Mouse (Mus musculus) activated CD4-positive, CD25-positive, alpha-beta regulatory T cell, adult 4 months (primary cell): ENCODE data around the gene Nxph4. TPM values are rescaled to one million over a fixed set of nuclear protein-coding genes. Genes with fewer than 3 reads are reported as not detected.

Experiments used
- ATAC-seq: one replicate; pipeline ENCODE4 v1.8.0; 2017
- polyA plus RNA-seq, 2 experiments: library from polyadenylated mRNA; unstranded; fragments of 100-300 nt; shearing (Covaris generic); gene quantifications; one replicate each; pipeline ENCODE4 v1.2.1; 2017

Nxph4 gene
- polyA plus RNA-seq, 2 experiments from 2014 or later = not detected

DNA sequence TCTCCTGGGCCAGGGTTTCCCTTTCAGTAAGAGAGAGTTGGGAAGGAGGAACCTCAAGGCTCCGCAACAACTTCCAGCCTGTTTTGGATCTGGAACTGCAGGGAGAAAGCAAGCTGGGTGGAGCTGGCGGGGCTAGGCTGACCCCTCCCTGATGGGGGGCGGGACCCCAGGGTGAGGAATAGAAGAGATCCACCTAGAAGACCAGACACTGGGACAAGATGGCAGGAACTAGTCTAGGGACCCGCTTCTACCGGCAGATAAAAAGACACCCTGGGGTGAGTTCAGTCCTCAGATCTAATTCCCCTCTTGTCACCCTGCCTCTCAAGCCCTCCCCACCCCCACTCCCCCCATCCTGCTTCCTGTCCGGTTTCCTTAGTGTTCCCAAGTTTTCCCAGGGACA is 19.6 kb downstream of the Nxph4 start, which contains the start of gene Ndufa4l2:
Ndufa4l2 (plus strand) TSS at position 204 of the 400 bp plus-strand sequence.
- ATAC-seq = no peak

- no peak for ATAC-seq
Observed at GRCm38 (mm10) chr10:127514111-127514698, 20.2 kb downstream of the Nxph4 start.

- ATAC-seq = no peak
Observed at GRCm38 (mm10) chr10:127513501-127514091, 20.8 kb downstream of the Nxph4 start.

DNA sequence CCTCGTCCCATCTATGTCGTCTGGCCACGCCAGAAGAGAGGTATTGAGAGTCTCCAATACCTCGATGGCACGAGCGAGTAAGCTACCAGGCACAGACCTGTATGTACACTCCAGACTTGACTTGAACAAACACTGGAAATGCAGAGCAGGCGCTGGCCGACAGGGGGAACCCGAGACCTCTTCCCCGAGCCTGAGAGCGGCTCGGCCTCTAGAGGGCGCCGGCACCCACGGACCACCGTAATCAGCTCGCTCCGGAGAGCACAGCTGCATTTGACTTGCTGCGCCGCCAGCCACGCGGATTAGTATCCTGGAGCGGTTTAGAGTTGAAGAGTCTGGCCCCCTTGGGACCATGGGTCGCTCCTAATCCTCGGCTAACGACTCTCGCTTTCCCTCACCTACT is 21.5 kb downstream of the Nxph4 start:
- ATAC-seq = peak; percentile 79

DNA sequence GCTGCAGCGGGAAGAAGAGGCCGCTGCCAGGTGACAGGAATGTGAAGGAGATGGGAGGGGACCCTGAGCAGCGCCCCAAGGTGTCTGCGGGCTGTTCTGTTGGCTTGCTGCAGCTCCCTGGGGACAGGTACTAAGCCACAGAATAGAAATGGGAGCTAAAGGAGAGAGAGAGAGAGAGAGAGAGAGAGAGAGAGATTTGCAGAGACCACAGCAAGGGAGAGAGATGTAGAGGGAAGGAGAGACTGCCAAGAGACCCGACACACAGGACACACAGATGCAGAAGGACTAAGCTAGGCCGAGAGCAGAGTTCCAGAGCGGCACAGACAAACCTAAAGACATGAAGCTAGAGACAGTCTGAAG is 22.1 kb downstream of the Nxph4 start:
- ATAC-seq = no peak

DNA sequence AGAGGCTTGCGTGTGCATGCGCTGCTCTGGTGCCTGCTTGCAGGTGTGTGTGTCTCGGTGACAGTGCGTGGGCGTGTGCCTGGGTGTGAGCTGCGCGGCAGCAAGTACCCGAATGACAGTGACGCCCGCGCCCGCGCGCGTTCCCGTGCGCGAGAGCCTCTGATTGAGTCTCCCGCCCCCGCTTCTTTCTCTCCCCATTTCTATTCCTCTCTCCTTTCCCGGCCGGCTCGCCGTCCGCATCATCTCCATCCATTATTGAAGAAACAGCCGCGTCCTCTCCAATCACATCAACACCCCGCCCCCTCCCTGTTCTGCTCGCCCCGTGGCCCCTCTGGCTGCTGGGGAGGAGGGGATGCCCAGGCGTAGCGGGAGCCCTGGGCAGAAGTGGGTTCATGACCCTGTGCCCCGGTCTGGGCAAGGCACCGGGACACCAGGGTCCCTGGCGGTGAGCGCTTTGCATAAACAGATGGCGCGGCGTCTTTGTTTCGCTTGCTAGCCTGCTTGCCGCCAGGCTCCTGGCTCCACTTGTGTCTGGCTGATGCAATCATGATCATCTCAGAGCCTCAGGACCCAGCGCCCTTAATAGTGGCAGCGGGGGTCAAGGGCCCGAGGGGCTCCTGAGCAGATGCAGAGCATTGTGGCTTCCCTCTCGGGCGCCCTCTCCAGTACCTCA is 22.6 kb downstream of the Nxph4 start:
- ATAC-seq = no peak

GRCm38 (mm10) chr10:127510895-127511617 is 23.3 kb downstream of the Nxph4 start:
- ATAC-seq = no peak

DNA sequence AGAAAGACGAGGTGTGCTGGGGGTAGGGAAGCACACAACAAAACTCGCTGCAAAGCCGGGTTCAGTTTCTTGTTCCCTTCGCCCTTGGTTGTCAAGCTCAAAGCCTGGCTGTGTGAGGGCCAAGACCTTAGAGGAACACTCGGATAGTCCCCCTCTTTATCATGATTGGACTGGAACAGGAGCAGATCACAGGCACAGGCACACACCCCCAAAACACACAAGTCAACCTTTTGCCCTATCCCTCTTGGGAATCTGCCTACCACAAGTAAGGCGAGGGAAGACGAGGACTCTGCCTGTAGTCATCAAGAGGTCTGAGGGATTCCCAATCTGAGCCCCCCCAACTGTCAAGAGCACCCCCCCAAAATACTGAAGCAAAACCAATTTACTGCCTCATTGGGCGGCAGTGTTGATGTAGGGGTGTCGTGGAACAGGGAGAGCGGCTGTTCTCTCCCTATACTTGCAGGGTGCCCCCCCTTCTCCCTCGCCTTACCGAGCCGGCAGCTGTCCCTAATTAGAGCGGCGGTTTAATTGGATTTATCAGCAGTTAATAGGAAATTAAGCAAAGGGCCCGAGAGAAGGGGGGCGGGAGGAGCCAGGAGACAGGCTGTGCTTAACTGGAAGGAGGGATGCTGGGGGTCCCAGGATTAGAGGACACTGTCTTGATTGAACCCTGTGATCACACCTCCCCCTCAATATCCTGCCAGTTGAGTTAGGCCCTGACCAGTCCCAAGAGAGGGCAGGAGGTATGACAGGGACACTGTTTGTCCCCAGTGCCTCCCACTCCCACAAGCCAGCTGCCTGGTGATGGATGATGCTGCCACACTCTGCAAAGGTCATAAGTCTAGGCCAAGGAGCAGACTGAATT is 24.3 kb downstream of the Nxph4 start:
- no peak for ATAC-seq

DNA sequence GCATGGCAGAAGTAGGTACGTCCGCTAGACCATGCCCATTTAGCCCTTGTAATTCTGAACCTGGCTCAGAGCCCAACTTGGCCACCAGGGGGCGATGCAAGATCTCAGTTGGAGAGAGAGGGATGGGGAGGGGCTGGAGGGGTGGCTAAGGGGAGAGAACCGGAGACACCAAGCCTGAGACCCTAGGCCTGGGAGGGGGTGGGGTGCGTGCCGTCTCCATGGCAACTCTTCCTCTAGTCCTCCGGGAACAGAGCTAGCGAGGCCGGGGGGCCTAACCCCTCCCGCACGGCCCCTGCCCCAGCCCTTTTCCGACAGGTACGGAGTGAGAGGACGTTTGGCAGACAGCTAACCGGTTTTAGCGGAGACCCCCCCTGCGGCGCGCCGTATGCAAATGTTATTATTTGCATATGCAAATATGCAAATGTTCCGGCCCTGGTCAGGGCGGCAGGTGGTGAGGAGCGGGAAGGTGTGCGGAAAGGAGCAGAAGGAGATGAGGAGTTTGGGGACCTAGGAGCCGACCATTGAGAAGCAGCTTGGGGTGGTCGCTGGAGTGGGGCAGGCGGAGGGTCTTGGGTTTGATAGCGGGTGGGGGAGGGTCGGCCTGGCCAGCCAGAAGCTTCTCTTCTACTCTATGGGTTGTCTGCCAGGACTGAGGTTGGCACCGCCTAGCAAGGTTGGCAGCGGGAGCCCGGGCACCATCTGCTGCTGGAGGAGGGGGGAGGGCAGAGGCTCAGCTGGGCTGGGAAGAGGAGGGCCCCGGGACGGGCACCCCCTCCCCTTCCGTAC is 25.1 kb downstream of the Nxph4 start:
- ATAC-seq = peak; percentile 25

DNA sequence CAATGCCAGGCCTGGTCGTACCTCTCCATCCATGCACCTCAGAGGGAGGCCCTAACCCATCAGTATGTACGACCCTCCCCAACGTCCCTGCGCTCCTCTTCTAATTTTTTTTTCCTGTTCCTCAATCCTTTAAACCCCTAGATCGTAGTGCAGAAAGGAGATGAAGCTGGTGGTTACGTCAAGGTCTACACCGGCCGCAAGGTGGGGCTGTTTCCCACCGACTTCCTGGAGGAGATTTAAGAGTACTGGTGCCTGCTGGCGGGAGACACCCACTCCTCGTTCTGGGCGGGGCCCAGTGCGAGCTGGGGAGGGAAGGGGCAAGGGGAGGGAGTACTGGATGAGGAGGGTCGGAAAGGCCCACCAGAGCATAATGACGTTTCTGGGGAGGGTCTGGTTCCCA is 26.1 kb downstream of the Nxph4 start:
- peak; percentile 48 for ATAC-seq

GRCm38 (mm10) chr10:127500894-127501893 is 33.2 kb downstream of the Nxph4 start, which contains the start of gene Stac3:
Stac3 (plus strand) TSS chr10:127501686.
- no peak for ATAC-seq

- ATAC-seq = no peak
Observed at GRCm38 (mm10) chr10:127500042-127500441, 34.3 kb downstream of the Nxph4 start.

DNA sequence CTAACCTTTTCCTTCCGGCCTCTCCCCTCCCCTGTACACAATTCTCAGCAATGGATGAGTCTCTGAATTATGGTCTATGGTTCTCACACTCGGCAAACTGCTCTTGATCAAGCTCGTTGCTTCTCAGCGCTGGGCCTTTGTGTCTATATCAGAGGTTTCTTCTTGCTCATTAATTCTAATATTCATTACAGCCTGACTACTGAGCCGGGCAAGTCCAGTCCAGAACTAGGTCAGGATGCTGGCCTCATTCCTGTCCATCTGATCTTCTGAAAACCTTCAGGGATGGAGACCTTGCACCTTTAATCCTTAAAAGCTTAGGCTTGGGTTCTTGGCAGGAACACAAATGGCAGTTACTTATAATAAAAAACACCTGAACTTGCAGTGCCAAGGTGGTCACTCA is 34.8 kb downstream of the Nxph4 start:
- no peak for ATAC-seq

- ATAC-seq = no peak
Observed at GRCm38 (mm10) chr10:127496156-127496555, 38.2 kb downstream of the Nxph4 start.

- ATAC-seq = no peak
Observed at GRCm38 (mm10) chr10:127492118-127492517, 42.2 kb downstream of the Nxph4 start.

DNA sequence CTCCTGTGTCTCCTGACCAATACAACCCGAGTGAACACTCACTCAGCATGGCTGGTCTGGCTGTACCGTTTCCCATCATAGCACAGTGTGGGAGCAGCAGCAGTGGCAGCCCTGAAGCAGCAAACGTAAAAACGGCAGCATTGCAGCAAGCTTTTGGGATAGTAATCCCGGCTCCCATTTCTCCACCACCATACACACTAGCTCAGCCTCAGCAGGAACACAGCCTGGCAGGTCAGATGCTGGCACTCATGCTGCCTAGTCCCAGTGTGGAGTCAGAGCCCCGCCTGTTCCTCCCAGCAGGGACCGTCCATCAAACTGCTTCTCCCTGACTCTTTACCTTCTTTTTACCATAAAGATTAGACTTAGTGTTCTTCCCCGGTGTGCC is 43.2 kb downstream of the Nxph4 start:
- no peak for ATAC-seq

GRCm38 (mm10) chr10:127490160-127491127 is 43.9 kb downstream of the Nxph4 start:
- no peak for ATAC-seq

- no peak for ATAC-seq
Observed at GRCm38 (mm10) chr10:127488856-127489255, 45.5 kb downstream of the Nxph4 start.

GRCm38 (mm10) chr10:127485235-127485634 is 49.1 kb downstream of the Nxph4 start:
- ATAC-seq = no peak
